Mouse (Mus musculus) forebrain, embryonic 12.5 days (tissue): ENCODE data around the gene Eif5a. TPM values are rescaled to one million over a fixed set of nuclear protein-coding genes. Genes with fewer than 3 reads are reported as not detected.

Source experiments
- ATAC-seq: fragments of 200-750 bp; cut with Nextera tagmentation; 2 replicates; pipeline ENCODE4 v1.8.0; 2017; ENCODE audit warnings: moderate TSS enrichment; ENCODE audit not compliant: low FRiP score
- H3K27ac ChIP-seq: fragments of 300-500 bp; sonication (generic); 2 replicates; pipeline ENCODE4 v1.5.1; 2016; ENCODE audit warnings: mild to moderate bottlenecking
- H3K27me3 ChIP-seq: fragments of 300-500 bp; sonication (generic); 2 replicates; pipeline ENCODE4 v1.6.1; 2016; ENCODE audit warnings: mild to moderate bottlenecking
- H3K36me3 ChIP-seq: fragments of 300-500 bp; sonication (generic); replicated peaks from 2 replicates; pipeline ENCODE4 v1.6.1; 2016; ENCODE audit warnings: mild to moderate bottlenecking
- H3K4me1 ChIP-seq: fragments of 300-500 bp; sonication (generic); 2 replicates; pipeline ENCODE4 v1.6.1; 2016
- H3K4me2 ChIP-seq: fragments of 300-500 bp; sonication (generic); 2 replicates; pipeline ENCODE4 v1.6.1; 2016; ENCODE audit warnings: mild to moderate bottlenecking, moderate library complexity
- H3K4me3 ChIP-seq: fragments of 300-500 bp; sonication (generic); replicated peaks from 2 replicates; pipeline ENCODE4 v1.5.1; 2016; ENCODE audit warnings: mild to moderate bottlenecking
- H3K9ac ChIP-seq: fragments of 300-500 bp; sonication (generic); 2 replicates; pipeline ENCODE4 v1.6.1; 2016; ENCODE audit warnings: mild to moderate bottlenecking
- H3K9me3 ChIP-seq: fragments of 300-500 bp; sonication (generic); 2 replicates; pipeline ENCODE4 v1.6.1; 2016
- WGBS: fragments of 180-500 bp; shearing (Covaris S2); methylation state at CpG from one replicate; pipeline ENCODE4 v1.1.7; 2016; 5-methylcytosine and 5-hydroxymethylcytosine counted together
- polyA plus RNA-seq: library from polyadenylated mRNA; unstranded; fragments of >200 nt; fragmentation: Nextera tagmentation; extraction: Ambion mirVana; gene quantifications from 2 replicates; pipeline ENCODE4 v1.2.1, GENCODE M21; 2016

The Eif5a gene
- 1,678 TPM in 2 replicates for polyA plus RNA-seq

- peak; percentile 96 for ATAC-seq
- H3K4me1 ChIP-seq, result peaks cover 19% of the 10 kb centered on the region
- peak within 1 kb of the TSS; percentile 94 for H3K27ac ChIP-seq
- peak within 1 kb of the TSS; percentile 99 for H3K9ac ChIP-seq
- WGBS, result under 1% methylated on average over 78 of the region's 78 CpGs
- no peaks in the 10 kb centered on the region for H3K27me3 ChIP-seq
- H3K36me3 ChIP-seq, result peaks cover 30% of the 10 kb centered on the region
- peak within 1 kb of the TSS; percentile 92 for H3K4me2 ChIP-seq
- no peaks in the 10 kb centered on the region for H3K9me3 ChIP-seq
- peak within 1 kb of the TSS; percentile 100 for H3K4me3 ChIP-seq
Observed at GRCm38 (mm10) chr11:69921114-69922011, at the start of gene Eif5a. Eif5a (minus strand) TSS chr11:69921958.

- Histone ChIP-seq H3K36me3 (peaks cover 72% of the 10 kb centered on the region), H3K9me3 (no peaks in the 10 kb centered on the region), H3K9ac (no peak overlapping the region), H3K27ac (no peak overlapping the region), H3K4me2 (no peak overlapping the region), H3K27me3 (peaks cover 26% of the 10 kb centered on the region), H3K4me1 (peaks cover 11% of the 10 kb centered on the region), H3K4me3 (no peak overlapping the region)
- 88% methylated on average over 3 of the region's 3 CpGs for WGBS
- no peak for ATAC-seq
Observed at GRCm38 (mm10) chr11:69970775-69971174, 49.0 kb upstream of the Eif5a start.

GRCm38 (mm10) chr11:69970222-69970621 lies 48.5 kb upstream of the Eif5a start:
- no peak overlapping the region for H3K27ac ChIP-seq
- peaks cover 32% of the 10 kb centered on the region for H3K27me3 ChIP-seq
- H3K9ac ChIP-seq, result no peak overlapping the region
- peaks cover 11% of the 10 kb centered on the region for H3K4me1 ChIP-seq
- no peak overlapping the region for H3K4me2 ChIP-seq
- H3K9me3 ChIP-seq, result no peaks in the 10 kb centered on the region
- no peak for ATAC-seq
- H3K36me3 ChIP-seq, result peaks cover 67% of the 10 kb centered on the region
- no peak overlapping the region for H3K4me3 ChIP-seq
- WGBS, result 88% methylated on average over 6 of the region's 6 CpGs

- Histone ChIP-seq H3K27ac (no peak overlapping the region), H3K9ac (no peak overlapping the region), H3K9me3 (no peaks in the 10 kb centered on the region), H3K36me3 (peaks cover 53% of the 10 kb centered on the region), H3K4me1 (peaks cover 11% of the 10 kb centered on the region), H3K4me3 (no peak overlapping the region), H3K4me2 (no peak overlapping the region), H3K27me3 (peaks cover 46% of the 10 kb centered on the region)
- ATAC-seq, result no peak
- 83% methylated on average over 4 of the region's 4 CpGs for WGBS
Observed at GRCm38 (mm10) chr11:69968793-69969192, 47.0 kb upstream of the Eif5a start.

GRCm38 (mm10) chr11:69966860-69967517 lies 45.2 kb upstream of the Eif5a start:
- H3K9ac ChIP-seq, result no peak overlapping the region
- peak overlapping the region; percentile 31 for H3K4me3 ChIP-seq
- H3K27ac ChIP-seq, result no peak overlapping the region
- 42% methylated on average over 17 of the region's 17 CpGs for WGBS
- H3K4me2 ChIP-seq, result peak overlapping the region; percentile 46
- peaks cover 63% of the 10 kb centered on the region for H3K27me3 ChIP-seq
- H3K36me3 ChIP-seq, result peaks cover 35% of the 10 kb centered on the region
- H3K4me1 ChIP-seq, result peaks cover 11% of the 10 kb centered on the region
- no peak for ATAC-seq
- no peaks in the 10 kb centered on the region for H3K9me3 ChIP-seq

GRCm38 (mm10) chr11:69966006-69966859 lies 44.5 kb upstream of the Eif5a start:
- H3K4me1 ChIP-seq, result peaks cover 11% of the 10 kb centered on the region
- H3K4me3 ChIP-seq, result peak overlapping the region; percentile 31
- WGBS, result 2% methylated on average over 58 of the region's 59 CpGs
- H3K27ac ChIP-seq, result no peak overlapping the region
- H3K9me3 ChIP-seq, result no peaks in the 10 kb centered on the region
- peaks cover 28% of the 10 kb centered on the region for H3K36me3 ChIP-seq
- peak overlapping the region; percentile 46 for H3K4me2 ChIP-seq
- peaks cover 69% of the 10 kb centered on the region for H3K27me3 ChIP-seq
- no peak overlapping the region; the same call in 1 of the 2 replicates for H3K9ac ChIP-seq
- ATAC-seq, result no peak

- WGBS, result 1% methylated on average over 49 of the region's 49 CpGs
- no peak overlapping the region for H3K9ac ChIP-seq
- H3K4me1 ChIP-seq, result peaks cover 11% of the 10 kb centered on the region
- peaks cover 75% of the 10 kb centered on the region for H3K27me3 ChIP-seq
- H3K9me3 ChIP-seq, result no peaks in the 10 kb centered on the region
- peak overlapping the region; percentile 31 for H3K4me3 ChIP-seq
- H3K27ac ChIP-seq, result no peak overlapping the region
- peak overlapping the region; percentile 46 for H3K4me2 ChIP-seq
- H3K36me3 ChIP-seq, result peaks cover 23% of the 10 kb centered on the region
- ATAC-seq, result no peak
Observed at GRCm38 (mm10) chr11:69965271-69966005, 43.7 kb upstream of the Eif5a start.

GRCm38 (mm10) chr11:69964650-69965270 lies 43.0 kb upstream of the Eif5a start, which contains the start of gene Cldn7:
Cldn7 (plus strand) TSS chr11:69964779.
- peaks cover 80% of the 10 kb centered on the region for H3K27me3 ChIP-seq
- peaks cover 11% of the 10 kb centered on the region for H3K4me1 ChIP-seq
- no peaks in the 10 kb centered on the region for H3K9me3 ChIP-seq
- WGBS, result 10% methylated on average over 24 of the region's 24 CpGs
- H3K4me3 ChIP-seq, result peak within 1 kb of the TSS; percentile 19
- no peak for ATAC-seq
- H3K27ac ChIP-seq, result no peak within 1 kb of the TSS
- H3K4me2 ChIP-seq, result no peak within 1 kb of the TSS
- no peak within 1 kb of the TSS for H3K9ac ChIP-seq
- peaks cover 17% of the 10 kb centered on the region for H3K36me3 ChIP-seq

GRCm38 (mm10) chr11:69961841-69962240 lies 40.1 kb upstream of the Eif5a start:
- Histone ChIP-seq H3K27me3 (peaks cover 75% of the 10 kb centered on the region), H3K4me2 (no peak overlapping the region), H3K9ac (no peak overlapping the region), H3K4me1 (peaks cover 11% of the 10 kb centered on the region), H3K4me3 (no peak overlapping the region), H3K27ac (no peak overlapping the region), H3K9me3 (no peaks in the 10 kb centered on the region), H3K36me3 (no peaks in the 10 kb centered on the region)
- no peak for ATAC-seq
- WGBS, result 61% methylated on average over 5 of the region's 5 CpGs

GRCm38 (mm10) chr11:69960616-69961015 lies 38.9 kb upstream of the Eif5a start:
- Histone ChIP-seq H3K4me3 (no peak overlapping the region), H3K27me3 (peaks cover 63% of the 10 kb centered on the region), H3K4me1 (no peaks in the 10 kb centered on the region), H3K4me2 (no peak overlapping the region), H3K9ac (no peak overlapping the region), H3K36me3 (no peaks in the 10 kb centered on the region), H3K9me3 (no peaks in the 10 kb centered on the region), H3K27ac (no peak overlapping the region)
- no peak for ATAC-seq
- 23% methylated on average over 5 of the region's 5 CpGs for WGBS

GRCm38 (mm10) chr11:69956218-69956617 lies 34.5 kb upstream of the Eif5a start:
- no peak for ATAC-seq
- no peaks in the 10 kb centered on the region for H3K36me3 ChIP-seq
- 73% methylated on average over 1 of the region's 1 CpGs for WGBS
- no peak overlapping the region for H3K4me3 ChIP-seq
- no peak overlapping the region for H3K4me2 ChIP-seq
- no peak overlapping the region for H3K9ac ChIP-seq
- H3K27ac ChIP-seq, result no peak overlapping the region
- H3K4me1 ChIP-seq, result no peaks in the 10 kb centered on the region
- no peaks in the 10 kb centered on the region for H3K9me3 ChIP-seq
- peaks cover 26% of the 10 kb centered on the region for H3K27me3 ChIP-seq
